ENCODE assay signal across 13 mouse cellular contexts in genomic region chr16:89675009-89675785, GRCm38 (mm10).
DNase-seq lines count a peak whose midpoint lies in the region; ATAC-seq lines count a peak whose summit lies in the region.
"Had no signal": no experiment of that assay in that cellular context is flagged by ENCODE, and none has a peak within 500 bp of the region (broad histone marks: within the 10 kb centered on the region; RNA-seq: fewer than 3 reads in every experiment).

No protein-coding gene starts in this region.

- no peaks in the 10 kb centered on the region for H3K36me3 ChIP-seq in heart, embryonic 12.5 days
- H3K36me3 ChIP-seq in limb, embryonic 15.5 days = no peaks in the 10 kb centered on the region
- no peaks in the 10 kb centered on the region for H3K36me3 ChIP-seq in limb, embryonic 10.5 days
- H3K36me3 ChIP-seq in liver, embryonic 11.5 days (ENCODE audit: control insufficient read depth, insufficient read depth, low read length) = no peaks in the 10 kb centered on the region
- H3K36me3 ChIP-seq in neural tube, embryonic 14.5 days (ENCODE audit: control insufficient read depth, insufficient read depth, low read length) = no peaks in the 10 kb centered on the region

- peak overlapping the region; percentile 20; the same call in 1 of the 2 replicates for H3K4me2 ChIP-seq in heart, embryonic 12.5 days
- H3K4me2 ChIP-seq in limb, embryonic 15.5 days = 0 out of 2 replicates have a peak overlapping the region, but pooled peaks have one; percentile 12
- H3K4me2 ChIP-seq in liver, embryonic 11.5 days = peak overlapping the region; percentile 13
- no peak overlapping the region for H3K4me2 ChIP-seq in neural tube, embryonic 14.5 days (ENCODE audit: low read depth, low read length)

- peaks cover 8% of the 10 kb centered on the region; the same call in 1 of the 2 replicates for H3K4me1 ChIP-seq in heart, embryonic 12.5 days (replicated peaks)
- peaks cover 4% of the 10 kb centered on the region; the same call in 1 of the 2 replicates for H3K4me1 ChIP-seq in limb, embryonic 15.5 days
- peaks cover 4% of the 10 kb centered on the region; the same call in 1 of the 2 replicates for H3K4me1 ChIP-seq in limb, embryonic 10.5 days
- H3K4me1 ChIP-seq in liver, embryonic 11.5 days (replicated peaks; ENCODE audit: control insufficient read depth, insufficient read depth, low read length) = peaks cover 10% of the 10 kb centered on the region; the same call in 1 of the 2 replicates
- no peaks in the 10 kb centered on the region for H3K4me1 ChIP-seq in neural tube, embryonic 14.5 days (ENCODE audit: control insufficient read depth, insufficient read depth, low read length)

- 42% methylated on average over 13 of the region's 13 CpGs for WGBS in heart, embryonic 12.5 days
- WGBS in limb, embryonic 15.5 days = 59% methylated on average over 13 of the region's 13 CpGs
- 80% methylated on average over 13 of the region's 13 CpGs for WGBS in limb, embryonic 10.5 days
- WGBS in liver, embryonic 11.5 days = 30% methylated on average over 13 of the region's 13 CpGs
- 56% methylated on average over 13 of the region's 13 CpGs for WGBS in neural tube, embryonic 14.5 days

- H3K9ac ChIP-seq in heart, embryonic 12.5 days = no peak overlapping the region
- no peak overlapping the region for H3K9ac ChIP-seq in limb, embryonic 15.5 days
- no peak overlapping the region for H3K9ac ChIP-seq in liver, embryonic 11.5 days (ENCODE audit: low read depth, low read length)
- H3K9ac ChIP-seq in neural tube, embryonic 14.5 days (replicated peaks; ENCODE audit: low read depth, low read length) = no peak overlapping the region

- ATAC-seq in heart, embryonic 12.5 days (ENCODE audit: insufficient number of reproducible peaks, low FRiP score) = peak; percentile 77; the same call in 1 of the 2 replicates
- no peak for ATAC-seq in limb, embryonic 15.5 days (ENCODE audit: insufficient number of reproducible peaks, low FRiP score, low TSS enrichment, low read depth)
- peak; percentile 90 for ATAC-seq in liver, embryonic 11.5 days (replicated peaks; ENCODE audit: low FRiP score)
- 0 out of 2 replicates have a peak, but pooled peaks have one; percentile 42 for ATAC-seq in neural tube, embryonic 14.5 days (ENCODE audit: low read depth)

- H3K27ac ChIP-seq in heart, embryonic 12.5 days (ENCODE audit: poor library complexity, severe bottlenecking) = no peak overlapping the region
- H3K27ac ChIP-seq in limb, embryonic 15.5 days = no peak overlapping the region
- no peak overlapping the region for H3K27ac ChIP-seq in limb, embryonic 10.5 days
- H3K27ac ChIP-seq in liver, embryonic 11.5 days (ENCODE audit: low read depth, low read length) = no peak overlapping the region
- no peak overlapping the region for H3K27ac ChIP-seq in neural tube, embryonic 14.5 days (ENCODE audit: low read depth, low read length)

- no peak overlapping the region for H3K4me3 ChIP-seq in heart, embryonic 12.5 days
- H3K4me3 ChIP-seq in limb, embryonic 15.5 days = no peak overlapping the region
- H3K4me3 ChIP-seq in limb, embryonic 10.5 days = no peak overlapping the region
- H3K4me3 ChIP-seq in liver, embryonic 11.5 days (ENCODE audit: low read depth, low read length) = no peak overlapping the region
- H3K4me3 ChIP-seq in neural tube, embryonic 14.5 days (ENCODE audit: low read depth, low read length) = no peak overlapping the region

- H3K9me3 ChIP-seq in heart, embryonic 12.5 days (replicated peaks) = no peaks in the 10 kb centered on the region
- H3K9me3 ChIP-seq in limb, embryonic 15.5 days = no peaks in the 10 kb centered on the region
- H3K9me3 ChIP-seq in limb, embryonic 10.5 days (replicated peaks) = no peaks in the 10 kb centered on the region
- H3K9me3 ChIP-seq in liver, embryonic 11.5 days (ENCODE audit: control insufficient read depth, low read length) = no peaks in the 10 kb centered on the region
- no peaks in the 10 kb centered on the region for H3K9me3 ChIP-seq in neural tube, embryonic 14.5 days (ENCODE audit: control insufficient read depth, low read length)

- H3K27me3 ChIP-seq in heart, embryonic 12.5 days (replicated peaks) = no peaks in the 10 kb centered on the region
- no peaks in the 10 kb centered on the region for H3K27me3 ChIP-seq in limb, embryonic 15.5 days
- H3K27me3 ChIP-seq in limb, embryonic 10.5 days (ENCODE audit: low read depth, poor library complexity, severe bottlenecking) = no peaks in the 10 kb centered on the region
- H3K27me3 ChIP-seq in liver, embryonic 11.5 days (replicated peaks; ENCODE audit: control insufficient read depth, insufficient read depth, low read length) = no peaks in the 10 kb centered on the region
- no peaks in the 10 kb centered on the region for H3K27me3 ChIP-seq in neural tube, embryonic 14.5 days (ENCODE audit: control insufficient read depth, insufficient read depth, low read length)

- DNase-seq in heart, postnatal 36 days = no peak
- no peak for DNase-seq in limb, embryonic 10.5 days (ENCODE audit: low spot score)
- DNase-seq in liver, embryonic 11.5 days (ENCODE audit: low spot score) = no peak
- DNase-seq in adrenal gland, adult (ENCODE audit: inconsistent age in 2 of 2, low spot score in 1 of 2) = no peak
- DNase-seq in urinary bladder, postnatal 36 days (ENCODE audit: low spot score in 2 of 2) = no peak
- DNase-seq: adrenal gland, postnatal 25 days; cerebellum, adult 11-12 months; gastrocnemius, postnatal 10 days; kidney, postnatal 10 days; spleen, adult 18-20 months had no signal

- intact Hi-C loops in heart, postnatal 36 days (cut with DNase I) = no loop called here
